Mouse (Mus musculus): Measurements from ENCODE around the gene Vmn1r159. TPM values are rescaled to one million over a fixed set of nuclear protein-coding genes. Genes with fewer than 3 reads are reported as not detected.
"Not testable (repeated sequence)": the region's sequence is repeated elsewhere in the genome, so short reads cannot be mapped to it uniquely, and the experiment has no call there.

Gene Vmn1r159
- polyA plus RNA-seq (2015; fragmentation: Nextera tagmentation; extraction: Ambion mirVana), result not detected in 2 replicates

DNA sequence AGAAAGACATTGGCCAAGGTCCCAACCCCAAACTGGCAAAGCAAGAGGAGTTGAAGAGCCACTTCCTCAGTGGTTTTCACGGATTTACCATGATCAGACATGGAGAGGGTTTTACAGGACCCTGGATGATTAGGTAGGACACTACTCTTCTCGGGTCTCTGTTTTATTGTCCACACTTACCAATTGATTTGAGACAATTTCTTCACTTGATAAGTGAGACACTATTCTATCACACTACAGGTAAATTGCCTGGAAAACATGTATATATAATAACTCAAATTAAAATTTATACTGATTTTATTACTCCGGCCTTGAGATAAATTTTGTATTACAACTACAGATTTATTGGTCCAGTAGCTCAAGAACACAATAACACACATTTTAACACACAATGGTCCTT lies at the start of gene Vmn1r159:
Vmn1r159 (minus strand) TSS at position 101 of the 400 bp plus-strand sequence.
- 69% methylated on average over 2 of the region's 3 CpGs for WGBS
- not testable (repeated sequence) for H3K36me3 ChIP-seq (ENCODE audit: control insufficient read depth, insufficient read depth, low read length)

DNA sequence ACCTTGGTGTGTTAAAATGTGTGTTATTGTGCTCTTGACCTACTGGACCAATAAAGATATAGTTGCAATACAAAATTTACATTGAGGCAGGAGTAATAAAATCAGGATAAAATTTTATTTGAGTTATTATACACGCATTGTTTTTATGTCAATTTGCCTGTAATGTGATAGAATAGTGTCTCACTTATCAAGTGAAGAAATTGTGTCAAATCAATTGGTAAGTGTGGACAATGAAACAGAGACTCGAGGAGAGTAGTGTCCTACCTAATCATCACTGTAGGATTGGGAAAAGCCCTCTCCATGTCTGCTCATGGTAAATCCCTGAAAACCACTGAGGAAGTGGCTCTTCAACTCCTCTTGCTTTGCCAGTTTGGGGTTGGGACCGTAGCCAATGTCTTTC lies 27.5 kb upstream of the Vmn1r159 start, which contains the start of gene Vmn1r160:
Vmn1r160 (plus strand) TSS at position 301 of the 400 bp plus-strand sequence.
- H3K9me3 ChIP-seq (ENCODE audit: control insufficient read depth, low read length); H3K4me3 ChIP-seq (ENCODE audit: low read length); H3K27me3 ChIP-seq (replicated peaks; ENCODE audit: control insufficient read depth, insufficient read depth, low read length); H3K36me3 ChIP-seq (ENCODE audit: control insufficient read depth, insufficient read depth, low read length); H3K4me2 ChIP-seq (ENCODE audit: low read length); ATAC-seq; H3K4me1 ChIP-seq (ENCODE audit: control insufficient read depth, insufficient read depth, low read depth, low read length); H3K27ac ChIP-seq (ENCODE audit: low read depth, low read length); H3K9ac ChIP-seq (ENCODE audit: low read depth, low read length): not testable (repeated sequence)
- WGBS, result 40% methylated on average over 1 of the region's 3 CpGs

More for the DNA sequence above, at the start of gene Vmn1r159:
- not testable (repeated sequence) for H3K4me2 ChIP-seq (ENCODE audit: low read length); H3K27ac ChIP-seq (ENCODE audit: low read depth, low read length); H3K27me3 ChIP-seq (replicated peaks; ENCODE audit: control insufficient read depth, insufficient read depth, low read length); H3K9ac ChIP-seq (ENCODE audit: low read depth, low read length); H3K4me3 ChIP-seq (ENCODE audit: low read length); H3K4me1 ChIP-seq (ENCODE audit: control insufficient read depth, insufficient read depth, low read depth, low read length); ATAC-seq; H3K9me3 ChIP-seq (ENCODE audit: control insufficient read depth, low read length)

Other genes with a start within 250 kb of the Vmn1r159 start
- gene Vmn1r155, start 185.6 kb downstream of the Vmn1r159 start, polyA plus RNA-seq (2015; fragmentation: Nextera tagmentation; extraction: Ambion mirVana), result not detected in 2 replicates
- gene Gm8693, start 151.3 kb downstream of the Vmn1r159 start, polyA plus RNA-seq (2015; fragmentation: Nextera tagmentation; extraction: Ambion mirVana), result not detected in 2 replicates
- not detected in 2 replicates for gene Gm4567, start 123.9 kb downstream of the Vmn1r159 start, polyA plus RNA-seq (2015; fragmentation: Nextera tagmentation; extraction: Ambion mirVana)
- gene Vmn1r157, start 81.9 kb downstream of the Vmn1r159 start, polyA plus RNA-seq (2015; fragmentation: Nextera tagmentation; extraction: Ambion mirVana), result not detected in 2 replicates
- not detected in 2 replicates for gene Vmn1r158, start 52.8 kb downstream of the Vmn1r159 start, polyA plus RNA-seq (2015; fragmentation: Nextera tagmentation; extraction: Ambion mirVana)
- gene Vmn1r160, start 27.6 kb upstream of the Vmn1r159 start, polyA plus RNA-seq (2015; fragmentation: Nextera tagmentation; extraction: Ambion mirVana), result not detected in 2 replicates
- not detected in 2 replicates for gene Gm4214, start 141.1 kb upstream of the Vmn1r159 start, polyA plus RNA-seq (2015; fragmentation: Nextera tagmentation; extraction: Ambion mirVana)
- not detected in 2 replicates for gene Gm4216, start 176.3 kb upstream of the Vmn1r159 start, polyA plus RNA-seq (2015; fragmentation: Nextera tagmentation; extraction: Ambion mirVana)
- gene Vmn1r163, start 211.9 kb upstream of the Vmn1r159 start, polyA plus RNA-seq (2015; fragmentation: Nextera tagmentation; extraction: Ambion mirVana), result not detected in 2 replicates
- not detected in 2 replicates for gene Gm8720, start 223.9 kb upstream of the Vmn1r159 start, polyA plus RNA-seq (2015; fragmentation: Nextera tagmentation; extraction: Ambion mirVana)